Mouse (Mus musculus): ENCODE measurements around the gene Heatr5b. TPM values are rescaled to one million over a fixed set of nuclear protein-coding genes. Genes with fewer than 3 reads are reported as not detected.

Gene Heatr5b
- polyA plus RNA-seq, 2 experiments from 2014 or later, result 11.1 to 21.3 TPM

Other genes starting within 250 kb of the Heatr5b start
- 1 to 10 TPM; 7.4 to 9.9 TPM for gene Strn, start 98.2 kb downstream of the Heatr5b start, polyA plus RNA-seq (2017; shearing (Covaris generic))
- gene Gpatch11, start 203 bp upstream of the Heatr5b start, polyA plus RNA-seq (2017; shearing (Covaris generic)), result 100 to 1,000 TPM in 1 of 2 experiments, 10 to 100 TPM in 1; 92.7 to 113 TPM
- gene Eif2ak2, start 47.2 kb upstream of the Heatr5b start, polyA plus RNA-seq (2017; shearing (Covaris generic)), result 10 to 100 TPM; 28.9 to 51.1 TPM
- gene Sult6b1, start 71.6 kb upstream of the Heatr5b start, polyA plus RNA-seq (2017; shearing (Covaris generic)), result under 1 TPM; 0.32 to 0.49 TPM
- gene Cebpzos, start 81.1 kb upstream of the Heatr5b start, polyA plus RNA-seq (2017; shearing (Covaris generic)), result 10 to 100 TPM; 70.3 to 70.8 TPM
- 10 to 100 TPM; 51.9 to 81.0 TPM for gene Cebpz, start 101.7 kb upstream of the Heatr5b start, polyA plus RNA-seq (2017; shearing (Covaris generic))
- 10 to 100 TPM; 57.6 to 60.1 TPM for gene Ndufaf7, start 101.8 kb upstream of the Heatr5b start, polyA plus RNA-seq (2017; shearing (Covaris generic))
- 10 to 100 TPM in 1 of 2 experiments, 1 to 10 TPM in 1; 8.1 to 11.4 TPM for gene Prkd3, start 185.5 kb upstream of the Heatr5b start, polyA plus RNA-seq (2017; shearing (Covaris generic))
- gene Qpct, start 216.5 kb upstream of the Heatr5b start, polyA plus RNA-seq (2017; shearing (Covaris generic)), result 1 to 10 TPM; 2.3 TPM